Mouse (Mus musculus) heart, postnatal 0 days (tissue): ENCODE measurements around the gene Neurl1a.

Experiments
- CTCF ChIP-seq: IDR thresholded peaks from 2 replicates; pipeline ENCODE4 v1.5.1; 2016; ENCODE audit warnings: antibody characterized with exemption, control low read depth, low read depth
- EP300 ChIP-seq: IDR thresholded peaks from 2 replicates; pipeline ENCODE4 v1.6.1; 2016; ENCODE audit warnings: antibody characterized with exemption, low read depth

- no peak for TF ChIP-seq CTCF
- TF ChIP-seq EP300: no peak
These were observed 87.6 kb downstream of the Neurl1a start for GRCm38 (mm10) chr19:47266070-47266801.
